Mouse (Mus musculus) spleen, adult 2 months (tissue): ENCODE data around the gene Comt.

Source experiments
- CTCF ChIP-seq: fragments of 200-500 bp; IDR thresholded peaks from 2 replicates; pipeline ENCODE4 v1.5.1; 2011; ENCODE audit warnings: mild to moderate bottlenecking, inconsistent platforms; ENCODE audit not compliant: insufficient read depth, insufficient read length, insufficient replicate concordance; ENCODE audit errors: extremely low read depth
- POLR2A ChIP-seq: fragments of 200-500 bp; IDR thresholded peaks from 2 replicates; pipeline ENCODE4 v1.6.1; 2011; ENCODE audit warnings: low read depth, low read length, inconsistent platforms

DNA sequence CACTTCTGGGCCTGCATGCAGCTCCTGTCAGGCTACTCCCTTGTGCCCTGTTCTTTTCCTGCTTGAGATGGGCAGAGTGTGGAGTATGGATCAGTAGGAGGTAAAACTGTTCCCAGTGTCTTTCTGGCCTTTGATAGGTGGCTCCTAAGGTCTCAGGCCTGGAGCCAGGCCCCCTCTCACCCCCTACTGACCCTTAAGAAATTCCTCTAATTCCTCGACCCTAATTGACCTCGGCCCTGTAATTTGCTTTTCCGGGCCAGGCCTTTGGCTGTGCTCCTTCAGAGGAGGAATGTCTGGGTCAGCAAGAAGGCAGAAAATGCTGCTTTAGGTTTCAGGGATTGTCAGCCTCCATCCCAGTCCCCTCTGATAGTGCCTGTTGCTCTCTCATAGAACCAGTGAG is 42.9 kb downstream of the Comt start:
- TF ChIP-seq POLR2A (no peak), CTCF (no peak)
